Mouse (Mus musculus): ENCODE data around the gene Gm14743. TPM values are rescaled to one million over a fixed set of nuclear protein-coding genes. Genes with fewer than 3 reads are reported as not detected.
"Not testable (repeated sequence)": the region's sequence is repeated elsewhere in the genome, so short reads cannot be mapped to it uniquely, and the experiment has no call there.

Gm14743 gene
- not detected in 3 replicates for total RNA-seq (2017)

GRCm38 (mm10) chrX:78245821-78246220 is at the start of gene Gm14743:
Gene Gm14743, minus strand, starts transcription at chrX:78245921.
- ATAC-seq (replicated peaks; ENCODE audit: insufficient number of reproducible peaks, low FRiP score, low TSS enrichment, poor library complexity, severe bottlenecking): not testable (repeated sequence)

- no peak for ATAC-seq (replicated peaks; ENCODE audit: insufficient number of reproducible peaks, low FRiP score, low TSS enrichment, poor library complexity, severe bottlenecking)
Observed at GRCm38 (mm10) chrX:78202829-78203228, 42.9 kb downstream of the Gm14743 start.

GRCm38 (mm10) chrX:78202220-78202619 is 43.5 kb downstream of the Gm14743 start:
- ATAC-seq (replicated peaks; ENCODE audit: insufficient number of reproducible peaks, low FRiP score, low TSS enrichment, poor library complexity, severe bottlenecking): not testable (repeated sequence)

Other genes starting within 250 kb of the Gm14743 start
- gene Obp1a, start 154.5 kb downstream of the Gm14743 start, total RNA-seq (2017): not detected in 3 replicates
- not detected in 3 replicates for gene Gm5938, start 120.5 kb downstream of the Gm14743 start, total RNA-seq (2017)
- gene Obp1b, start 59.1 kb downstream of the Gm14743 start, total RNA-seq (2017): not detected in 3 replicates
- gene 4930480E11Rik, start 123.7 kb upstream of the Gm14743 start, total RNA-seq (2017): not detected in 3 replicates

Data from monocyte, adult 5-6 weeks (primary cell).